ENCODE assay signal across 10 mouse cellular contexts in the genomic region with DNA sequence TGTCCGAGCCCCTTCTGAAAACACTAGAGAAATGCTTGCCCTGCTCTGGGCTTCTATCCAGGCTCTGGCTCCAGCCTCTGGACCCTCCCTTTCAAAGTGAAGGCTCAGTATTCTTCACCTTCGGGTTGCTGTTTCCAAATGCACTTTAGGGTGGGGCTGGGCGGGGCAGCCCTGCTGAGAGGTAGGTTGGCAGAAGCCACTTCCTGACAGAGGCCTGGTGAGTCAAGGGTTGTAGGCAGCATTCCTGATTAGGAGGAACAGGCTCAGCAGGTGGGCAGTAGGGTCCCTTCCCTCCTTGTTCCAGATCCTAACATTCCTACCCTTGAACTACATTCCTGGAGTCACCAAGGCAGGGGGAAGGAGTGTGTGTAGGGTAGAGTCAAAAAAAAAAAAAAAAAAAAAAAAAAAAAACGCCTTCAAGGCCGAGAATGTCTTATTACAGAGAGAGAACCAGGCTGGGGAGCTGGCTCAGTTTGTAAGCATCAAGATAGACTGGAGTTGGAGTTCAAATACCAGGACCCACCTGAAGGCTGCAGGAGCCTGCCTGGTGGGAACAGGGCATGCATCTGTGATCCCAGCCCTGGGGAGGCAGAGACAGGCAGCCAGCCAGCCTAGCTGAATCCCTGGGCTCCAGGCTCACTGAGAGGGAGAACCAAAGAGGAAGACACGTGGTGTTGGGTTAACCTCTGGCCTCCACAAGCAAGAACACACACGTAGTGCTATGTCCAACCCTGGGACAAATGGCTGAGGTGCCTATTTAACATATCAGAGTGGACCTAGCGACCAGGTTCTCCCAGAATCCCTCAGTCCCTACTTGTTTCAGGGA. TPM values are rescaled to one million over a fixed set of nuclear protein-coding genes. Genes with fewer than 3 reads are reported as not detected.
DNase-seq lines count a peak whose midpoint lies in the region; ATAC-seq and TF ChIP-seq lines count a peak whose summit lies in the region.
"Had no signal": no experiment of that assay in that cellular context is flagged by ENCODE, and none has a peak within 500 bp of the region (broad histone marks: within the 10 kb centered on the region; RNA-seq: fewer than 3 reads in every experiment).

No protein-coding gene starts in this region.

- TF ChIP-seq EP300 in CH12.LX (IDR thresholded peaks at IDR 0.05; ENCODE audit: low read length) = no peak

- TF ChIP-seq RAD21 in CH12.LX (IDR thresholded peaks at IDR 0.05; ENCODE audit: low read depth, low read length) = no peak

- peaks cover 6 to 20% of the 10 kb centered on the region in 2 experiments for H3K4me1 ChIP-seq in CH12.LX (ENCODE audit: control insufficient read depth in 1 of 2, insufficient read depth in 2 of 2)
- H3K4me1 ChIP-seq in intestine, embryonic 15.5 days (replicated peaks) = peaks cover 26% of the 10 kb centered on the region

- intact Hi-C loops in heart, postnatal 36 days (cut with DNase I) = no loop called here

- H3K27ac ChIP-seq in CH12.LX (ENCODE audit: insufficient read depth, low read depth) = no peak overlapping the region
- H3K27ac ChIP-seq in intestine, embryonic 15.5 days = peak overlapping the region; percentile 60; the same call in 1 of the 2 replicates
- H3K27ac ChIP-seq: hindbrain, embryonic 15.5 days had no signal

- peak; percentile 54 for ATAC-seq in intestine, embryonic 15.5 days

- in situ Hi-C loops in CH12.LX (cut with MboI; ENCODE audit: low pct_ligation_motif_present, low pct_unique_long_range_greater_than_20kb, low sequenced_read_pairs) = no loop called here

- no peak overlapping the region for H3K4me3 ChIP-seq in C2C12 (ENCODE audit: insufficient read depth, poor library complexity, severe bottlenecking)
- H3K4me3 ChIP-seq in CH12.LX (replicated peaks in 1 of 3; ENCODE audit: low read depth in 2 of 3, low read length in 2 of 3, poor library complexity in 1 of 3) = no peak overlapping the region
- H3K4me3 ChIP-seq in intestine, embryonic 15.5 days (replicated peaks) = no peak overlapping the region
- H3K4me3 ChIP-seq: hindbrain, embryonic 15.5 days had no signal

- H3K27me3 ChIP-seq in C2C12 (ENCODE audit: control insufficient read depth, insufficient read depth, insufficient read length) (no peaks in the 10 kb centered on the region), CH12.LX (replicated peaks) (no peaks in the 10 kb centered on the region)
- no peaks in the 10 kb centered on the region for H3K27me3 ChIP-seq in intestine, embryonic 15.5 days (replicated peaks)
- H3K27me3 ChIP-seq: hindbrain, embryonic 15.5 days had no signal

- no peaks in the 10 kb centered on the region for H3K36me3 ChIP-seq in C2C12 (ENCODE audit: control insufficient read depth, insufficient read depth)
- peaks cover 0 to 3% of the 10 kb centered on the region in 2 experiments for H3K36me3 ChIP-seq in CH12.LX (replicated peaks in 1 of 2; ENCODE audit: control insufficient read depth in 1 of 2, insufficient read depth in 1 of 2, low read length in 1 of 2)
- no peaks in the 10 kb centered on the region for H3K36me3 ChIP-seq in intestine, embryonic 15.5 days
- H3K36me3 ChIP-seq: hindbrain, embryonic 15.5 days had no signal

- H3K79me2 ChIP-seq in C2C12 (ENCODE audit: control insufficient read depth, insufficient read depth) (peaks cover 21% of the 10 kb centered on the region), CH12.LX (replicated peaks; ENCODE audit: control insufficient read depth, extremely low read depth, insufficient read depth, poor library complexity, severe bottlenecking) (no peaks in the 10 kb centered on the region)

- H3ac ChIP-seq in C2C12 (ENCODE audit: control insufficient read depth, insufficient read length, low read depth) = peak overlapping the region; percentile 9

- DNase-seq in CH12.LX (ENCODE audit: extremely low read depth) = no peak
- DNase-seq in lung, postnatal 4 days = peak; percentile 55 to 81
- no peak for DNase-seq in layer of hippocampus, adult 18-20 months (ENCODE audit: low spot score in 2 of 2)
- no peak for DNase-seq in heart, postnatal 36 days
- DNase-seq in cerebellum, postnatal 25 days = no peak
- DNase-seq: adrenal gland, adult 8-10 months; cerebellum, adult 8-10 months had no signal

- no peak for TF ChIP-seq CTCF in C2C12 (IDR thresholded peaks at IDR 0.05; ENCODE audit: control insufficient read depth, insufficient read depth, insufficient read length)
- TF ChIP-seq CTCF in CH12.LX (conservative IDR thresholded peaks at IDR 0.05 in 1 of 2, IDR thresholded peaks at IDR 0.05 in 1 of 2; ENCODE audit: low read depth in 2 of 2, low read length in 2 of 2) = no peak

- TF ChIP-seq POLR2A in CH12.LX (IDR thresholded peaks at IDR 0.05; ENCODE audit: low read depth, low read length) = no peak

- dilution Hi-C loops in CH12.LX (cut with MboI; ENCODE audit: extremely low pct_ligation_motif_present, extremely low pct_unique_long_range_greater_than_20kb, low sequenced_read_pairs) = no loop called here

- no peak overlapping the region for H3K9ac ChIP-seq in CH12.LX (ENCODE audit: insufficient read depth, low read depth)
- H3K9ac ChIP-seq in intestine, embryonic 15.5 days = no peak overlapping the region
- H3K9ac ChIP-seq: hindbrain, embryonic 15.5 days had no signal

- WGBS in intestine, embryonic 15.5 days = 43% methylated on average over 8 of the region's 8 CpGs

- H3K9me3 ChIP-seq in CH12.LX (replicated peaks; ENCODE audit: low read length) = no peaks in the 10 kb centered on the region
- no peaks in the 10 kb centered on the region for H3K9me3 ChIP-seq in intestine, embryonic 15.5 days
- H3K9me3 ChIP-seq: hindbrain, embryonic 15.5 days had no signal

- peaks cover 14% of the 10 kb centered on the region for H3K79me3 ChIP-seq in C2C12 (ENCODE audit: low read depth)

- H3K4me2 ChIP-seq in CH12.LX (ENCODE audit: insufficient read depth, low read depth, poor library complexity, severe bottlenecking) = no peak overlapping the region
- H3K4me2 ChIP-seq in intestine, embryonic 15.5 days (replicated peaks) = no peak overlapping the region
- H3K4me2 ChIP-seq: hindbrain, embryonic 15.5 days had no signal

TF ChIP-seq in C2C12, 6 proteins besides CTCF, POLR2A, EP300 and RAD21:
- TF ChIP-seq MYOD1 (IDR thresholded peaks at IDR 0.05; ENCODE audit: control insufficient read depth, insufficient read length, low read depth) = peak; percentile 75
- no peak for TF ChIP-seq CEBPB (IDR thresholded peaks at IDR 0.05; ENCODE audit: low read depth)
- peak; percentile 39 for TF ChIP-seq USF1 (IDR thresholded peaks at IDR 0.05; ENCODE audit: low read depth)
- no peak for TF ChIP-seq MYOG (IDR thresholded peaks at IDR 0.05; ENCODE audit: control insufficient read depth, extremely low read depth, insufficient read length)
- peak; percentile 11 for TF ChIP-seq MAX (IDR thresholded peaks at IDR 0.05)

TF ChIP-seq in CH12.LX, 34 proteins besides CTCF, POLR2A, EP300 and RAD21:
- TF ChIP-seq ZNF384 (IDR thresholded peaks at IDR 0.05; ENCODE audit: low read depth, low read length) (peak; percentile 71), PAX5 (IDR thresholded peaks at IDR 0.05; ENCODE audit: low read length) (no peak)

RNA-seq across cellular contexts. Expression of a gene that starts 5.4 kb away (rescaled TPM):
- 294 TPM for polyA plus RNA-seq in C2C12 (2012; fragmentation: generic; extraction: Trizol)
- 0.55 and 0.80 TPM in 2 replicates for total RNA-seq in CH12.LX (2012; rRNA removed)
- 0.19 and 0.26 TPM in 2 replicates for total RNA-seq in CH12.LX (2014; rRNA removed)
- polyA plus RNA-seq in CH12.LX (2012; ENCODE audit: insufficient read length, low read depth) = 0.49 and 0.50 TPM in 2 replicates
- 40.4 and 42.2 TPM in 2 replicates for polyA plus RNA-seq in intestine, embryonic 15.5 days (2015; fragmentation: Nextera tagmentation; extraction: Ambion mirVana)
- 10 to 100 TPM; 18.0 to 21.1 TPM for total RNA-seq in layer of hippocampus, adult 18-20 months (2021)
- 10 to 100 TPM; 22.5 to 26.9 TPM for total RNA-seq in heart, postnatal 36 days (2021)

RNA-seq across cellular contexts. Expression of a gene that starts 23.4 kb away (rescaled TPM):
- polyA plus RNA-seq in C2C12 (2012; fragmentation: generic; extraction: Trizol) = 28.7 TPM
- 1.4 and 2.5 TPM in 2 replicates for total RNA-seq in CH12.LX (2012; rRNA removed)
- 1.5 and 1.6 TPM in 2 replicates for total RNA-seq in CH12.LX (2014; rRNA removed)
- 8.3 and 10.4 TPM in 2 replicates for polyA plus RNA-seq in CH12.LX (2012; ENCODE audit: insufficient read length, low read depth)
- polyA plus RNA-seq in intestine, embryonic 15.5 days (2015; fragmentation: Nextera tagmentation; extraction: Ambion mirVana) = 21.2 and 22.1 TPM in 2 replicates
- total RNA-seq in layer of hippocampus, adult 18-20 months (2021) = 100 to 1,000 TPM; 613 to 617 TPM
- total RNA-seq in heart, postnatal 36 days (2021) = 10 to 100 TPM; 10.1 to 14.3 TPM

Comparison
In these comparisons a context has a peak if more than half of its experiments do, and no peak if none do; other contexts are left out.
1. DNase-seq: peak in lung, postnatal 4 days (2 of 2); none in CH12.LX (single experiment), layer of hippocampus, adult 18-20 months (0 of 2), heart, postnatal 36 days (0 of 2) and cerebellum, postnatal 25 days (0 of 2).
2. RNA of a gene that starts 5.4 kb away (total RNA-seq): 22.5 to 26.9 TPM in heart, postnatal 36 days and 18.0 to 21.1 TPM in layer of hippocampus, adult 18-20 months; 0.19 to 0.80 TPM in CH12.LX; every median in the first group is over 10 times any median in the second.
3. RNA of a gene that starts 23.4 kb away (total RNA-seq): 613 to 617 TPM in layer of hippocampus, adult 18-20 months; 10.1 to 14.3 TPM in heart, postnatal 36 days and 1.4 to 2.5 TPM in CH12.LX; every median in the first group is over 10 times any median in the second.